Mouse (Mus musculus) intestine, postnatal 0 days (tissue): ENCODE data around the gene Fam19a3. TPM values are rescaled to one million over a fixed set of nuclear protein-coding genes. Genes with fewer than 3 reads are reported as not detected.

Experiments used
- ATAC-seq: fragments of 200-750 bp; cut with Nextera tagmentation; 2 replicates; pipeline ENCODE4 v1.8.0; 2017; ENCODE audit warnings: mild to moderate bottlenecking, moderate TSS enrichment, moderate library complexity
- H3K27ac ChIP-seq: fragments of 300-500 bp; sonication (generic); 2 replicates; pipeline ENCODE4 v1.5.1; 2014; ENCODE audit warnings: mild to moderate bottlenecking, low read depth, low read length, moderate library complexity
- H3K27me3 ChIP-seq: fragments of 300-500 bp; sonication (generic); replicated peaks from 2 replicates; pipeline ENCODE4 v1.6.1; 2014; ENCODE audit warnings: low read length, mixed read lengths; ENCODE audit not compliant: control insufficient read depth, insufficient read depth
- H3K36me3 ChIP-seq: fragments of 300-500 bp; sonication (generic); 2 replicates; pipeline ENCODE4 v1.6.1; 2014; ENCODE audit warnings: mild to moderate bottlenecking, moderate library complexity; ENCODE audit not compliant: control insufficient read depth, insufficient read depth
- H3K4me1 ChIP-seq: fragments of 300-500 bp; sonication (generic); replicated peaks from 2 replicates; pipeline ENCODE4 v1.6.1; 2014; ENCODE audit warnings: antibody characterized with exemption, low read length, mixed read lengths; ENCODE audit not compliant: control insufficient read depth, insufficient read depth
- H3K4me2 ChIP-seq: fragments of 300-500 bp; sonication (generic); replicated peaks from 2 replicates; pipeline ENCODE4 v1.6.1; 2014; ENCODE audit warnings: low read depth, mild to moderate bottlenecking, moderate library complexity
- H3K4me3 ChIP-seq: fragments of 300-500 bp; sonication (generic); 2 replicates; pipeline ENCODE4 v1.5.1; 2014; ENCODE audit warnings: low read depth, low read length
- H3K9ac ChIP-seq: fragments of 300-500 bp; sonication (generic); 2 replicates; pipeline ENCODE4 v1.6.1; 2014; ENCODE audit warnings: mild to moderate bottlenecking, low read depth, low read length
- H3K9me3 ChIP-seq: fragments of 300-500 bp; sonication (generic); 2 replicates; pipeline ENCODE4 v1.6.1; 2016; ENCODE audit warnings: mixed run types; ENCODE audit not compliant: control insufficient read depth
- CTCF ChIP-seq: sonication (generic); IDR thresholded peaks from 2 replicates; pipeline ENCODE4 v1.5.1; 2016; ENCODE audit warnings: low read depth, mild to moderate bottlenecking, control low read depth, antibody characterized with exemption, moderate library complexity
- WGBS: fragments of 180-500 bp; shearing (Covaris S2); extraction: QIAGEN DNeasy Blood & Tissue Kit; methylation state at CpG from one replicate; pipeline ENCODE4 v1.1.7; 2014; 5-methylcytosine and 5-hydroxymethylcytosine counted together
- polyA plus RNA-seq: library from polyadenylated mRNA; unstranded; fragments of >200 nt; fragmentation: Nextera tagmentation; extraction: Ambion mirVana; gene quantifications from 2 replicates; pipeline ENCODE4 v1.2.1, GENCODE M21; 2015

Gene Fam19a3
- polyA plus RNA-seq, 1 experiment from 2014 or later, result 0.05 TPM

DNA sequence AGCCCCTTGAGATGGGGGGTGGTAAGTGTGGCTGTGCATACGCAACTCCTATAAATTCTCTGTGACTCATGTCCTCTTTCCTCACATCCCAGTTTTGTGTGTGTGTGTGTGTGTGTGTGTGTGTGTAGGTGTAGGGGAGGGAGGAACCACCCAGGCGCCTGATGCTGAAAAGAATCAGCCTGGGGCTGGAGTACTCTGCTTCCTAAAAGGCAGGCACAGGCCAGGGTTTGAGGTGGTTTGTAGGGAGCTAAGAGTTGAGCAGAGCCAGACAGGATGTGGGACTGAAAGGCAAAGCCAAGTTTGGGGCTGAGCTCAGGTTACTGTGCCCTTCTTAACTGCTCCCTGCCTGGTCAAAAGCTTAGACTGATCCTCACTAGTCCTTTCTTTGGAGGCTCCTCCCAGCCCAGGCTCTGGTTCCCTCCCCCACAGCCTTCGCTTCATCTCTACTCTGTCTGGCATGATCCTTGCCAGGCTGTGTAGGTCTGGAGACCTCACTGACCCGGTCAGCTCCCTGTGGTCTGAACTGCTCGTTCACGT is 8.8 kb upstream of the Fam19a3 start:
- H3K4me2 ChIP-seq, result peak overlapping the region; percentile 86
- H3K4me3 ChIP-seq, result peak overlapping the region; percentile 80
- WGBS, result 22% methylated on average over 6 of the region's 6 CpGs
- H3K9me3 ChIP-seq, result no peaks in the 10 kb centered on the region
- peak overlapping the region; percentile 93 for H3K27ac ChIP-seq
- ATAC-seq, result 0 out of 2 replicates have a peak, but pooled peaks have one; percentile 2
- H3K4me1 ChIP-seq, result peaks cover 21% of the 10 kb centered on the region
- TF ChIP-seq CTCF, result no peak
- H3K9ac ChIP-seq, result peak overlapping the region; percentile 92
- no peaks in the 10 kb centered on the region for H3K27me3 ChIP-seq
- H3K36me3 ChIP-seq, result peaks cover 30% of the 10 kb centered on the region

DNA sequence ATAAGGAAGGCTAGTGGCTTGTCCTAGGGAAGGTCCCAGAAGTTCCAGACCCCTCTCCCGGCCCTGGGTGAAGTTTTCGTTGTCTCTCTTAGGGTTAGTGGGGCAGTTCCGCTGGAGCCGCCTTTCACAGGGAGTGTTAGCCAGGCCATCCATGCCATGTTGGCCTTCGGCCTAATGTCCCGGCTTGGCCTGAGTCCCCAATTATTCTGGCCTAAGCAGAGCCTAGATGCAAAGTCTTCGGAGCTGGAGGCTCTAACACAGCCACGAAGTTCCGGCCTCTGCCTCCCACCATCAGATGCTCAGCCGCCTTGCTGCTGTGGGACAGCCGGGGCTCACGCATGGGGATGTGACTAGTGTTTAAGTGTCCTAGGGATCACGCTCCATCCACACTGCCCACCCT is 8.2 kb upstream of the Fam19a3 start:
- H3K4me1 ChIP-seq, result peaks cover 17% of the 10 kb centered on the region
- ATAC-seq, result no peak
- 36% methylated on average over 13 of the region's 13 CpGs for WGBS

DNA sequence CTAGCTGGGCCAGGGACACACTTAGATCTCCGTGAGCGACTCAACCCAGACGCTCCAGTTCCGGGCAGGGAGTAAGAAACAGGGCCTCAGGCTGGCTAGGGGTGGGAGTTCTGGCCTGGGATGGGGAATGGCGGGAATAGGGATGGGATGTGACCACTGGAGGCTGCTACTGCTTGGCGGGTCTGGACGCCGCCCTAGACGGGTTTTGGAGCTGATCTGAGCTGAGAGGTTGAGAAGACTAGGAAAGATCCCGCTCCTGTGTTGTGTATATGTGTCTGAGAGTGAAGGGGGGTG is 7.6 kb upstream of the Fam19a3 start:
- WGBS, result 4% methylated on average over 10 of the region's 10 CpGs
- H3K36me3 ChIP-seq, result peaks cover 24% of the 10 kb centered on the region
- H3K4me2 ChIP-seq, result peak overlapping the region; percentile 86
- peak overlapping the region; percentile 92 for H3K9ac ChIP-seq
- TF ChIP-seq CTCF, result no peak
- peak; percentile 4; the same call in 1 of the 2 replicates for ATAC-seq
- no peaks in the 10 kb centered on the region for H3K9me3 ChIP-seq
- H3K27me3 ChIP-seq, result no peaks in the 10 kb centered on the region
- H3K27ac ChIP-seq, result peak overlapping the region; percentile 93
- peak overlapping the region; percentile 80 for H3K4me3 ChIP-seq
- peaks cover 12% of the 10 kb centered on the region for H3K4me1 ChIP-seq

More for the DNA sequence above, 8.2 kb upstream of the Fam19a3 start:
- Histone ChIP-seq H3K36me3 (peaks cover 24% of the 10 kb centered on the region), H3K9ac (peak overlapping the region; percentile 92), H3K9me3 (no peaks in the 10 kb centered on the region), H3K27ac (peak overlapping the region; percentile 93), H3K4me3 (peak overlapping the region; percentile 80), H3K27me3 (no peaks in the 10 kb centered on the region), H3K4me2 (peak overlapping the region; percentile 86)
- no peak for TF ChIP-seq CTCF

DNA sequence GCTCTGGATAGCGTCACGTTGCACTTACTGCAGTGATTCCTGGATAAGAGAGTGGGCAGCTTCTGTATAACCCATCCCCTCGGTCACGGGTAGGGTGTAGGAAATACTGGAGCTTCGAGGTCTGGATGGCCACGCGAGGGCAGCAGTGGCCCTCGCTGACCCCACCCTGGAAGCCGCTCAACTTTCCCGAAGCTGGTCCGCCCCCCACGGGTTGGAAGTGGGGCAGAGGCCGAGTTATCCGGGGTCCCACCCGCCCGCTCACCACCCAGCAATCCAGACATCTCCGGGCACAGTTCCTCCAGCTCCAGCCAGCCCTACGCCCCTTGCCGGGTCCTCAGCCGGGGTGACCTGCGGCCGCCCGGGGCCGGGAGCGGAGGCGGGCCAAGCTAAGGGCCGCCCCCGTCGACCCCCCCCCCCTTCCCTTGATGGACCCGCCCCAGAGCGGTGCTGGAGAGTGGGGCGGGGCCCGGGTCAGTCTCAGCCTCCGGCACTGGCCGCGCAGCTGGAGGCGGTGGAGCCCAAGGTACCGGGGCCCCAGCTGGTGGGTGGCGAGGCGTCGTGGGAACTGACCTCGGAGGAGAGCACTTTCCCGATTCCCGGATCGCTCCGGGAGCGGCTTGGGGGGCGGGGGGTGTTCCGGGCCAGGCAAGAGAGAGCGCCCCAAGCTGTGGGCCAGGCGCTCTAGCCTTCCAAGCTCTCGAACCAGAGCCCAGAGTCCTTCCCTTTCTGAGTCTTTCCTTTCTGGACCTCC is 7.1 kb upstream of the Fam19a3 start:
- Histone ChIP-seq H3K9ac (peak overlapping the region; percentile 92), H3K27ac (peak overlapping the region; percentile 93), H3K27me3 (no peaks in the 10 kb centered on the region), H3K4me1 (peaks cover 8% of the 10 kb centered on the region), H3K9me3 (no peaks in the 10 kb centered on the region), H3K4me3 (peak overlapping the region; percentile 80), H3K36me3 (peaks cover 20% of the 10 kb centered on the region), H3K4me2 (peak overlapping the region; percentile 86)
- TF ChIP-seq CTCF, result peak; percentile 89
- ATAC-seq, result peak; percentile 74
- under 1% methylated on average over 47 of the region's 52 CpGs for WGBS

- TF ChIP-seq CTCF, result no peak
- Histone ChIP-seq H3K9ac (peak within 1 kb of the TSS; percentile 92), H3K36me3 (peaks cover 14% of the 10 kb centered on the region), H3K4me3 (peak within 1 kb of the TSS; percentile 80), H3K27me3 (no peaks in the 10 kb centered on the region), H3K9me3 (no peaks in the 10 kb centered on the region), H3K4me2 (peak within 1 kb of the TSS; percentile 86), H3K27ac (peak within 1 kb of the TSS; percentile 93), H3K4me1 (peaks cover 4% of the 10 kb centered on the region)
- no peak for ATAC-seq
- WGBS, result 22% methylated on average over 3 of the region's 3 CpGs
These were observed 6.4 kb upstream of the Fam19a3 start, which contains the start of gene Rhoc for GRCm38 (mm10) chr3:104788075-104788474. TSS of gene Rhoc (plus strand) at chr3:104788375.

DNA sequence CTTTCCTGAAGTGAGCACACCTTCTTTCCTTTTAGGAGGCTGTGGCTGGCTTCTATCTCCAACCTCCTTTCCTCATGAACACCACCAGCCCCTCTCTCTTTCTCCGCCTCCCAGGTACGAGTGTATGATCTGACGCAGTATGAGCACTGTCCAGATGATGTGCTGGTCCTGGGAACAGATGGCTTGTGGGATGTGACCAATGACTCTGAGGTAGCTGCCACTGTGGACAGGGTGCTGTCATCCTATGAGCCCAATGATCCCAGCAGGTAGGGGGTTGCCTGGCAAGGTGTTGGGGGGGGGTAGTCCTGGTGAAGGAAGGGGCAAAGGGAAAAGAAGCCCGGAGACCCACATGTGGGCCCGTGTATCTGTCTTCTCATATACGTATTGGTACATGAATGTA is 3.6 kb upstream of the Fam19a3 start:
- Histone ChIP-seq H3K27ac (no peak overlapping the region), H3K4me1 (peaks cover 15% of the 10 kb centered on the region), H3K4me2 (no peak overlapping the region), H3K9ac (no peak overlapping the region), H3K9me3 (no peaks in the 10 kb centered on the region), H3K4me3 (no peak overlapping the region), H3K36me3 (no peaks in the 10 kb centered on the region), H3K27me3 (0 out of 2 replicates have a peak, but pooled peaks cover 5% of the 10 kb centered on the region)
- ATAC-seq, result no peak
- WGBS, result 96% methylated on average over 6 of the region's 6 CpGs
- TF ChIP-seq CTCF, result no peak
